Mouse (Mus musculus) thymus, adult 2 months (tissue): ENCODE measurements around the gene Eif6.

Experiments
- CTCF ChIP-seq: fragments of 200-500 bp; IDR thresholded peaks from 2 replicates; pipeline ENCODE4 v1.5.1; 2012; ENCODE audit warnings: mild to moderate bottlenecking, control low read depth, low read length, moderate library complexity, borderline replicate concordance; ENCODE audit not compliant: control insufficient read depth, poor library complexity, insufficient read depth; ENCODE audit errors: extremely low read depth
- POLR2A ChIP-seq: fragments of 200-500 bp; IDR thresholded peaks from 2 replicates; pipeline ENCODE4 v1.6.1; 2012; ENCODE audit warnings: mild to moderate bottlenecking, low read length, control low read depth, moderate library complexity; ENCODE audit not compliant: control insufficient read depth, poor library complexity, insufficient read depth; ENCODE audit errors: extremely low read depth

GRCm38 (mm10) chr2:155838961-155839360, 12.2 kb upstream of the Eif6 start:
- TF ChIP-seq CTCF (no peak), POLR2A (no peak)
